Mouse (Mus musculus): ENCODE results near the gene Ift122. TPM values are rescaled to one million over a fixed set of nuclear protein-coding genes. Genes with fewer than 3 reads are reported as not detected.

The Ift122 gene
- 24.4 and 24.5 TPM in 2 replicates for polyA plus RNA-seq (2012; rRNA removed)

DNA sequence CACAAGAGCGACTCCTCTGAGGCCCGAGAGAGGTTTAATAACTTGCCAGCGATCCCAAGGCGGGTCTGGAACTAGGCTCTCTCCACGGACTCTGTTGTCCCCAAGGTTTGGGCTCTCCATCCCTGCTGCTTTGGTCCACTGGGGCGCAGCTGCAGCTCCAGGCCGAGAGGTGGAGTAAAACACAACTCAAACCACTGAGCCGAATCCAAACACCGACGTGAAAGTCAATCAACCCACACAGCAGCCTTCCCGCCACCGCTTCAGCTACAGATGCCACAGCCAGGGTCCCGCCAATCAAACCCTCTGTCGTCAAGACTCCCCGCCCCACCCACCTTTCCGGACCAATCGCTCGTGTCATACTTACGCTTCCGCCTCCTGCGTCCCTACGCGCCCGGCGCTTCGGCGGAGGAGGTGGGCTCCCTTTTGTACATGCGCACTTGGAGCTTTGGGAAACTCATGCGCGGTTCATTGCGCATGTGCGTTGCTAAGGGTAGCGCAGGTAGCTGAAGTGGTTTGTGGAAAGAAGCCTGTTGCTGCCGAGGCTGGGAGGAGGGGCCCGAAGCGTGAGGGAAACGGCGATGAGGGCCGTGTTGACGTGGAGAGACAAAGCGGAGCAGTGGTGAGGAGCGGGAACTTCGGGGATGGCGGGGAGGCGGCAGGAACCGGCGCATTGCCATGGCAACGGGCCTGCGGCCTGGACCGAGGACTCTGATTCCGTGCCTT lies at the start of gene Ift122, which contains the start of gene Mbd4:
Gene Ift122 (plus strand): TSS at position 380 of the 723 bp plus-strand sequence.
Gene Mbd4 (minus strand): TSS at position 281 of the 723 bp plus-strand sequence.

DNA sequence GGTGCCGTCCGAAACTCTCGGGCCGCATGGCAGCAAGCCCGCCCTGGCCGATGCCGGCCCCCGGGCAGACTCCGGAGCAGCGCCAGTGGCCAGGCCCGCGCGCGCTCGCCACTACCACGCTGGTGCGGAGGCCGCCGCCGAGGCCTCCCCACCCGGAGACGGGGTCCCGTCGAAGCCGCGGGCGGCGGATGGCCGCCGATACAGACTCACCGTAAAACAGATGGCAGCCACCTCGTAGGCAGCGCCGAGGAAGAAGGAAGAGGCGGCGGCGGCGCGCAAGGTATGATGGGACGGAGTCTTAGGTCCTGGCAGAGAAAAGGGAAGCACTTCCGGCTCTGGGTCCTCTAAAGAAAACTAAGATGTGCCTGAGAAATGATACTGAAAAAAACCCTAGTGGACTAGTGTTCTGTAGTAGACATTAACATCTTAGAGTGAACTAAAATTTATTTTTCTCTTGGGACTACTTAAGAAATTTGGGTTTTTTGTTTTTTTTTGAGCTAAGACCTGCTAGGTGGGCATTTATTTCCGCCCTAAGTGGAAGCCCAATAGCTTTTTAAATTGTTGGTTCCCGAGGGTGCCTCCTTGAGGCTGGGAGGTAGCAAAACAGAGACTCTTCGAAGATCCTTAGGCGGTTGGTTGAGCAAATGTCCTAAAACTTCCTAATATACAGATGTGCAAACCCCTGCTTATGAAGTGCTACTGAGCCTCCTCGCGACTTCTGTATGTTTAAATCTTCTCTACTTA lies 44.6 kb upstream of the Ift122 start, which contains the start of gene Rpl32:
Gene Rpl32 (minus strand): TSS at position 260 of the 744 bp plus-strand sequence.

DNA sequence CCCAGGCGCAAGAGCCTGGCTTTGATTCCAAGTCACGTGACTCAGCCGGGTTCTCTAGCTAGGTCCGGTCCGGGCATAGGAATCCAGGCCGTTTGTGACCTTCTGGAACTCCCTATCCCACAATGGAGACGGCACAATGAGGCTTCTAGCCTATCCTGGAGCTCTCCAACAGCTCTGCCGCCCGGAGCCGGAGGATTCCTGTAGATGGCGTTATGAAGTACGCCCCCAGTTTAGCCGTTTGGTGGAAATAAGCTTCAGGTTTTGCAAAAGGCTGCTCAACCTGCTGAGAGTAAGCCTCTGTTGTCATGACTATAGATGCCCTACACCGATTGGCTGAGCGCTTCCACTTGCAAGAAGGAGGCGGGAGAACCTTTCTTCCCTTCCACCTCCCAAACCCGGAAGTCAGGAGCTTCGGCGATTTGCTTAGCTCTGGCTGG lies 15.1 kb upstream of the Ift122 start, which contains the start of gene Efcab12:
Gene Efcab12 (minus strand): TSS at position 252 of the 437 bp plus-strand sequence.

DNA sequence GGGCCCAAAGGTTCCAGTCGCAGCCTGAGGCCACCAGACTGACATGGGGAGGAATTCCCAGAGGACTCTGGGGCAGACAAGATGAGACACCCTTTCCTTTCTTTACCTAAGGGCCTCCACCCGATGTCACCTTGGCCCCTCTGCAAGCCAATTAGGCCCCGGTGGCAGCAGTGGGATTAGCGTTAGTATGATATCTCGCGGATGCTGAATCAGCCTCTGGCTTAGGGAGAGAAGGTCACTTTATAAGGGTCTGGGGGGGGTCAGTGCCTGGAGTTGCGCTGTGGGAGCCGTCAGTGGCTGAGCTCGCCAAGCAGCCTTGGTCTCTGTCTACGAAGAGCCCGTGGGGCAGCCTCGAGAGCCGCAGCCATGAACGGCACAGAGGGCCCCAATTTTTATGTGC lies 78.4 kb downstream of the Ift122 start, which contains the start of gene Rho:
Gene Rho (plus strand): TSS at position 110 of the 400 bp plus-strand sequence.

DNA sequence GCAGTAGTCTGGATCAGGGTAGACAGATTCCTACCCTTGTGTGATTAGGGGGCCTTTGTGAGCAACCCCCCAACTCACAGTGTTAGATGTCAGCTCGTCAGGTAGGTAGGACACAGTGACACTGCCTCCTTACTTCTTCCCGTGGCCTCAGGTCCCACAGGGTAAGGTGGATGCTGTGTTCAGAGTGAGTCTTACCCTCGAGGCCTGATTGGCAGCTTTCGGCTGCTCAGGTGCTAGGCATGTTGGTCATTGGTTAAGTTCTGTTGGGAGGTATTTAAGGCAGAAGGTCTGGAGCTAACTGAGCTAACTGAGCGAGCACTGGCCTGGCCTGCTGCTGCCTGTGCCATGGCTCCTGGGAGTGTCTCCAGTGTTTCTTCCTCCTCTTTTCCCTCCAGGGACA lies 91.4 kb downstream of the Ift122 start, which contains the start of gene H1foo:
Gene H1foo (plus strand): TSS at position 301 of the 400 bp plus-strand sequence.

Other genes with a start within 250 kb of the Ift122 start
- 238 and 260 TPM in 2 replicates for gene Raf1, start 176.8 kb upstream of the Ift122 start, polyA plus RNA-seq (2012; rRNA removed)
- 1.2 and 1.5 TPM in 2 replicates for gene Tmem40, start 91.1 kb upstream of the Ift122 start, polyA plus RNA-seq (2012; rRNA removed)
- gene Cand2, start 78.9 kb upstream of the Ift122 start, polyA plus RNA-seq (2012; rRNA removed), result 30.7 and 32.0 TPM in 2 replicates
- 1,587 and 1,726 TPM in 2 replicates for gene Rpl32, start 44.7 kb upstream of the Ift122 start, polyA plus RNA-seq (2012; rRNA removed)
- gene Efcab12, start 15.1 kb upstream of the Ift122 start, polyA plus RNA-seq (2012; rRNA removed), result 4.1 and 4.2 TPM in 2 replicates
- 14.2 and 14.7 TPM in 2 replicates for gene Mbd4, start 99 bp upstream of the Ift122 start, polyA plus RNA-seq (2012; rRNA removed)
- gene Rho, start 78.3 kb downstream of the Ift122 start, polyA plus RNA-seq (2012; rRNA removed), result 1.0 and 1.4 TPM in 2 replicates
- gene H1foo, start 91.5 kb downstream of the Ift122 start, polyA plus RNA-seq (2012; rRNA removed), result not detected in 2 replicates
- 39.9 and 42.4 TPM in 2 replicates for gene Plxnd1, start 141.5 kb downstream of the Ift122 start, polyA plus RNA-seq (2012; rRNA removed)

Data from central nervous system, embryonic 14 days (tissue).